Mouse (Mus musculus) spleen, postnatal 10 days (tissue): ENCODE data around the gene Trim69.

Source experiments
- DNase-seq, 2 experiments: peaks; one replicate each; pipeline ENCODE4 v3.0.0; 2021 to 2022; ENCODE audit warnings: low spot score in 2 of 2

Trim69 gene

DNA sequence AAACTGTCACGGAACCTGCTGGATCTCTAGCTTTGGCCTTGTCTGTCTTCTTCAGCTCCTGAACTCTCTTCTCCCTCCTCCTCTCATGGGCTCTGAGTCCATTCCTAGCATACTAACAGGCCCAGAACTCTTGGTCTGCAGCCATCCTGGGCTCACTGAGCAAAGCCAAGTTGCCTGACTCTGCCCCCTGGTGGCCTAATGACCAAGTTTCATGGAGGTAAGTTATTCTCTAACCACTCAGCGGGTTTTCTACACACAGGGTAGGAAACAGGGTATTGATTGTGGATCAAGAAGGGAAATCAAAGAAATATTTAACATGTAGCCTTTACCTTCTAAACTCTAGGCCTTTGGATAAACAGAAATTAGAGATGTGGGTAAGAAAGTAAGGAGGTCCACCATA lies at the start of gene Trim69:
TSS of gene Trim69 (plus strand) at position 21 of the 400 bp plus-strand sequence.
- DNase-seq, result peak; percentile 70 to 89

DNA sequence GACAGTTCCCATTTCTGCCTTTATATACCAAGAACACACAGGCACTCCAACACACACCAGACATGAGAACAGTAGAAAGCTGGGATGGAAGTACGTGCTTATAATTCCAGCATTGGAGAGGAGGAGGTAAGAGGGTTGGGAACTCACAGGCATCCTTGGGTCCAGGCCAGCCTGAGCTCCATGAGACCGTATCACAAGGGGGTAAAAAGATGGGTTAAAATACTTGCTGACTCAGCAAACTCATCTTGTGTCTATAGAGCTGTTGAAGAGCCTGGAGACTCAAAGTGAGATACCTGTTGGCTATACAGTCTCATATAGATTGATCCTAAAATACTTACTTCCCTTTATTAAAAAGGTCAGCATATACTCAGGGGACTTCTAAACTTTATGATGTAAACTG lies 43.6 kb upstream of the Trim69 start:
- DNase-seq, result no peak

DNA sequence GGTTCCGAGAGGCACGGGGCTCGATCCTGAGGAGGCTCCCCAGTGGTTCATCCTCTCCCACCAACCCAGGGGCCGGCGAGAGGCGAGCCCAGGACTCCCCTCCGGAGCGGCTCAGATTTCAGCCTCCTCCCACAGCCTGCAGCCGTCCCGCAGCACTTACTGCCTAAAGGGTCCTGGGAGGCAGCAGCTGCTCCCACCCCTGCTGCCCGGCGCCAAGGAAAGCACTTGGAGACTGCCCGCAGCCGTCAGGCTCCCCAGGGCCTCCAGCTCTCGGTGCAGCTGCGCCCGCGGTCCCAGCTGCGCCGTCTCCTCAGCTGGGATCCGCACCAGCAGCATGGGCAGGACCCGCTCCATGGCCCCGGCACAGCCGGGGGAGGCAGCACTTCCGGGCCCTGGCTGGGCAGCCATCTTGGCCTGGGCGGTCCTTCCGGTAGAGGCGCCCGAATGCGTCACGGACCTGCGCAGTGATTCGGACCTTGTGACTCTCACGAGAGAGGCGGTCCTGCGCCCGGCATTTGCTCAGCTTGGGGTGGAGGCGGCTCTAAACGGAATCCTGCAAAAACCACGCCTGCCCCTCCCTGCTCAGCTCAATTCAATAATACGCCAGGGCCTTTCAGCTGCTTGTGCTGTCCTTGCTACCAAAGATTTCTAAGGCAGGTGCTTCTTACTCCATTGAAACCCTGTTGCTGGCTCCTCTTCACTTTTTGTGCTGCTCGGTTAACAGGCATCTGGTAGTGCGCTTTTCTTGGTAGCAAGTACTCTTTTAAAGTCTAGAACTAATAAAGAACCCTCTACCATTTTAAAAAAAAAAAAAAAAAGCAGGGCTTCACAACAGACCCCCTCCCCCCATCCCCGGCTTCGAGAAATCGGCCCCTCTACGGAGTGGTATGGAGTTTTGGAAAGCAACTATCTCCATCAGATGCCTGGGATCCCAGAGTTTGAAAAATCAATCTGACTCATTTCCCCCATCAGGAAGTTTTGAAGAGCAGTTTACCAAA lies 42.2 kb upstream of the Trim69 start, which contains the start of gene Spg11:
TSS of gene Spg11 (minus strand) at position 426 of the 998 bp plus-strand sequence.
- DNase-seq, result peak; percentile 90 to 97

DNA sequence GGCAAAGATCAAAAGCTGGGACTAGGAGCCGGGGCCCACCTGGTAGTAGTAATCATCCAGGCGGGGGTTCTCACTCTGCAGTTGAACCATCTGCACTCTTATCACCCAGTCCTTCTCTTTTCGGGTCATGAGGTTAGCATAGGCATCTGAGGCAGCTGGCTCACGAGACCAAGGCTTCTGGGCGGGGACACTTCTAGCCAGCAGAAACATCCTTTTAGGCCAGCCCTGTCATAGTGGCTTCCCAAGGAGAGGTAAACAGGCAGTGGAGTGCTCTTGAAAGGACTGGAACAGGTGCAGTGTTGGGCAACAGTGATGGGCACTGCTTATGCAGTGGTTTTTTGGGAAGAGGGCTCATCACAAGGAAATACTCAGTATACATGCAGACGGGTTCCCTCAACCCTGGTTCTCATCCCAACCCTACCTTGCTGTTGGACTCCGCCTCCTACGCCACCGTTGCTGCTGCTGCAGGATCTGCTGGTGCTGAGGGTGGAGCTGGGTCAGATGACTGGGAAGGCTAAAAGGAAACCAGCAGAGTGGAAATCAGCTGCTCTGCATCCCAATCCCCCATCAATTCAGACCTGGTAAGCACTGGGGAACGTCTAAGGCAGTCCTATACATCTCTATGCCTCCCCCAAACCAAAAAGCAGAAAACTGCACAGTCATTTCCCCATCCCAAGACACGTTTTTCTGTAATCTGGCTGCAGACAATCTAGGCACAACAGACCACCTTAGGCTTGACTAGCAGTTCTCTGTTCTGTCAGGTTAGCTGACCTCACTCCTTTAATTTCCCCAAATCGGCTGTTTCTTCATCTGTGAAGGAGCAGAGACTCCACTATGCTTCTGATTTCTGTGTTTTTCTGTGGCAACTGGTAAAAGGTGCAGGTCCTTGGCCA lies 34.6 kb upstream of the Trim69 start:
- DNase-seq, result peak in 1 of 2 experiments; percentile 31

DNA sequence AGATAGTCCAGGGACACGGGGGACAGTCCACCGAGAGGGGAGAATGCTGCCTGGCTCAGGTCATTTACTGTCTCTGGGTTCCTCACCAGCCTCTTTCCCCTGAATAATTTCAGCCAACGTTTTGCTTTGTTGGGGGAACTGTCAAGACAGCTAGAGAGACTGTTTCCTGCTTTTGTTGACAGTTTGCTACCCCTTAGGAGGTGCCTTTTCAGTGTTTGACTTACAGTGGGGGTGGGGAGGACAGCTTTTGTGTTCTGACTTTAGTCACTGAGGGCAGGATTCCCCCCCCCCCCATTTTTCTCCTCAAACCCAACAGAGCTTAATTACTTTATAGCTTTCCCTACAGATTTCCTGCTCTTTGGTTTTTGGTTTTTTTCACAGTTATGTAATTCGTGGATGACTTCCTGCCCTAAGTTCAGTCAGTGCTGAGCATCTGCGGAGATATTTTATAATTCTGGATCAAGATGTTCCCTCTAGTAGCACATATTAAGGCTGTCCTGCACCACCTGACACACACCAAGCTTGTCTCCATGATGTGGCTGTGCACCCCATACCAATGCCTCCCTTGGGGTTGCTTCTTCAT lies 33.6 kb upstream of the Trim69 start:
- no peak for DNase-seq

DNA sequence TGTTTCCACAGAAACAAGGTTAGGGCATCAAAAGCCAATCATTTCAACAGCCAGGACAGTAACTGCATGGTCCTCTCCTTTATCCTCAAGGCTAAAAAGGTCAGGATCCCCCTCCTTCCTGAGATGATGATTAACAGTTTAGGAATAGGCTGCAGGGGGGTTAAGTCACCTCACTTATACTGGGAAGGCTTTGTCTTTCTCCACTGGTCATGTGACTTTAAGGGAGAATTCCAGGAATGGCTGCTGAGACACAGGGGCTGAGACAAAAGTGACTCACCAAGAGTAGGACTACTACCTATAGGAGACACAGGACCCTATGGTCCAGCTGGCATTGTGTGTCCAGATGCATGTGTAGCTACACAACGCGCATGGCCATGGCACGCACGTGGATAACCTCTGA lies 32.9 kb upstream of the Trim69 start:
- DNase-seq, result no peak

DNA sequence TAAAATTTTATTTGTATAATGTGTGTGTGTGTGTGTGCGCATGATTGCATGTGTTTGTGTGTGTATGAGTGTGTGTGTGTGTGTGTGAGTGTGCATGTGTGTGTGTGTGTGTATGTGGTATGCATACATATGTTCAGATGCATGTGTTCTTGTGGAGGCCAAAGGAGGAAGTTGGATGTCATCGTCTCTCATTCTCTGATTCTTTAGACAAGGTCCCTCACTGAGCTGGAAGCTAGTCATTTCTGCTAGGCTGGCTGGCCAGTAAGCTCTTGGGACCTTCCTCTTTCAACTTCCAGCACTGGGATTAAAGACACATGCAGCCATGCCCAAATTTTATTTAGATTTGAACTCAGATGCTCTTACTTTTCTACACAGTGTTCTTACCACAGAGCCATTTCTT lies 28.4 kb upstream of the Trim69 start:
- DNase-seq, result no peak

DNA sequence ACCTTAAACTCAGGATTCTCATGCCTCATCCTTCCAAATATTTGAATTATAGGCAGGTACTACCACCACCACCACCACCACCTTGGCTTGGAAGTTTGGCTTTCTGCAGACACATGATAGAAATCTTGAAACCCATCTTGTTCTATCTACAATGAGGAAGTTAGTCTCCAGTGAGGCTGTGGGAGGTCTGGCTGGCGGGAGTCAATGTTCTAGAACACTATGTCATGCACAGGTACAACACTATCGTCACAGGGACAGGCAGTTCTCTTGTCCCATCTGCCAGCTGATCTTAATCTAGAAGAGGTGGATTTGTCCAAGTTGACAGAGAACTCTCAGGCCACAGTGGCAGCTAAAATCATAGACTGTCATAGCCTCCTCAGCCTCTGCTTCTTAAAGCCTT lies 27.9 kb upstream of the Trim69 start:
- DNase-seq, result no peak

DNA sequence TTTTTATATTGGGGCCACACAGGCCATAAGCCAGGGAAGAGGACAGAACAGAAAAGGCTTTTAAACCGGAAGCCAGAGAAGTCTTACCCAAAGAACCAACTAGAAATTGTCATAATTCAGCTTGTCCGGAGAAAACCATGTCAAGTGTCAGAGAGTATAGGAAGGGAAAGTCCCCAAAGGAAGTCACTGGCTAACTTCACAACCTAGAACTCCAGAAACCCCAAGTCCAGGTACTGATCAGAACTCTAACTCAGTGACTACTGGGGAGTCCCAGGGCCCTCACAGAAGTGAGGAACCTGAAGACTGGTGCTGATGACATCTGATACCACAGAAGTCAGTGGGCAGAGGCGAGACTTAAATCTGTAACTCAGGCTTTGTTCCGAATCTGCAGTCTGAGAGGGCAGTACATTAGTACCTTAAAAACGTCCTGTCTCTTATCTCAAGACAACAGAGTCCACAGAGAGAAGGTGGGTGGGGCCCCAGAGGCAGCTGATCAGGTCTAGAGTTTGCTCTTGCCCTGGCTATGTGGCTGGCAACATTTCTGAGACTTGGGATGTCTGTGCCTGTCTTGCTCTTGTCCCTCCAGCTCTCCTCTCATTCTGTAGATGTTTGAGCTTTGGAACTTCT lies 22.5 kb upstream of the Trim69 start:
- DNase-seq, result peak in 1 of 2 experiments; percentile 73

DNA sequence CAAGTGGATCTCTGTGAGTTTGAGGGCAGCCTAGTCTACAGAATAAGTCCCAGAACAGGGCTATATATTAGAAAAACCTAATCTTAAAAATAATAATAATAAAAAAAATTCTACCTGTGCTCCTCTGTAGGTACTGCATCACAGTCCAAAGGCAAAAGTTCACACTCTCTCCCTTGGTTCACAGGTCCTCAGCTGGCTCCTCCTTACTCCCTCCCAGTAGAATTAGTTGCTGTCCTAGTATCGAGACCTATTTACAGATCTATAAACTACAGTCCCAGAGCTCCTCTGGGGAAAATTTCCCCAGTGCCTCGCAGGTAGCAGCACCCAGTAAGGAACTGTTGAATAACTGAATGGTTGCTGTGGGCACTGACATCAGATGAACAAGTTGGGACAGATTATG lies 19.7 kb upstream of the Trim69 start:
- no peak for DNase-seq

DNA sequence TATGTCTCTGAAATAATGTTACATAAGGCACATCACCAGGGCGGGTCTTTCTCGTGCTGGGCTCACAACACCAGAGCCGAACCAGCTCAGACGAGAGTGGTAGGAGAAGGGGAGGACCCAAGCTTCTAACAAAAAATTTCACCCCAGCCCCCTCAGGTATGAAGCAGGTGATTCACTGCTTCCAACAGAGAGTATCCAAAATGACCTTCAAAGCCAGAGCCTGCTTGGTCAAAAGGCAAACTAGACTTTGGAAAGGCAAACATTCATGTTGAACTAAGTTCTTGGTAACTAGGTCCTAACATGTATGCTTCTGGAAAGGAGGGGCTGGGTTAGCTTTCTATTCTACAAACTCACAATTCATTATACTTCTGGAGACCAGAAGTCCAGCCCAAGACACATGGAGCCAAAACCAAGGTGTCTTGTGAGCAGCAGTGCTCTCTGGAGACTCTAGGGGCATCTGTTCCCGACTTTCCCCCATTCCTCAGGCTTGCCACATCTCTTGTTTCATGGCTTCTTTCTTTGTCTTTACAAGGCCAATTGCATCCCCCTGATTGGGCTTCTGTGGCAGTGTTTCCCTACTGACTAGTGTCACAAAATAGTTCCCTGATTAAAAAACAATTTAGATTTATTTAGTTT lies 19.1 kb upstream of the Trim69 start:
- DNase-seq, result no peak

DNA sequence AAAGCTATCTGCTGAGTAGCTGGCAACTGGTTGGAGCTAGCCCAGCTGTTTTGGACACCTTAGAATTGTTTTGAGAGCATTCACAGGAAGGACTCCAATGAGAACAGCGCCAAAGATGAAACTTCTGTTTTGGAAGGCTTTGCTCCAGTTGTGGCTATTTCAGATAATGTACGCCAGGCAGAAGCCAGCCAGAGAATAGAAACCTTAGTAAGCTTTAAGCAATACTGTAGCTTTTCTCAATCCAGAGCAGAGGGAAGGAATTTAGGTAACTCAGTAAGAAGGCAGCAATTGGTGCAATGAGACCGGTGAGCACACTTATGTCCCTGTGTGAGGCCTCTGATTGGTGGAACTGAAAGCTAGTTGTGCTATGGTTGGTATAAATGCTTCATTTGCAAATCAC lies 17.4 kb upstream of the Trim69 start:
- DNase-seq, result no peak

DNA sequence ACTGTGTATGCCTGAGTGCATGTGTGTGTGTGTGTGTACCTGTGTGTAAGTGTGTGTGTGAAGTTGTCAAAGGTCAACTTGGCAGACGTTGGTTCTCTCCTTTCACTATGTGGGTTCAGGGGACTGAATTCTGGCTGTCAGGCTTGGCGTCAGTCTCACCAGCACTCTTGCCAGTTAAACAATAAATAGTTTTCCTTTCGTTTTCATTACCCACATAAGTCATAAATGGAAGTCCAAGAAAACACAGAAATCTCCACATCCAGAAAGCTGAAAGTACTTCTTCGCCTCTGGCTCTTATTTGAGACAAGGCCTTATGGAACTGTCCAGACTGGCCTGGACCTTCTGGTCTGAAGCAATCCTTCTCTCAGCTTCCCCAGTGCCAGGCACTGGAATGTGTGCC lies 14.7 kb upstream of the Trim69 start:
- no peak for DNase-seq

DNA sequence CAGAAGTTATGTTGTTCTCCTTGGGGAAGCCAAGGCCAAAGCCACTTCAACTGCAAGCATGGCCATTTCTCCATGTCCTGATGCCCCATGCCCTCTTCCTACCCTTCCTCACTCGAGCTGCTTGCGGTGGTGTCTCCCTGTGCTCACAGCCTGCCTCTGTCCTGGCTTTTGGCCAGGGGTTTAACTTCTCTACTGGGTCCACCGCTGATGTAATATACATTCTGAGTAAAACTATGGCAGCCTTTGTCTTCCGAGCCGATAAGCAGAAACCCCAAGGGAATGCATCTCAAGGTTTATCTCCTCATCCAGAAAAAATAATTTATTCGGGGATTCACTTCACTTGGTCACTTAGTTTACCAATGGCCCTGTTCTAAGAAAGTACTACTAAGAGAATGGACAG lies 13.8 kb upstream of the Trim69 start:
- peak in 1 of 2 experiments; percentile 38 for DNase-seq

DNA sequence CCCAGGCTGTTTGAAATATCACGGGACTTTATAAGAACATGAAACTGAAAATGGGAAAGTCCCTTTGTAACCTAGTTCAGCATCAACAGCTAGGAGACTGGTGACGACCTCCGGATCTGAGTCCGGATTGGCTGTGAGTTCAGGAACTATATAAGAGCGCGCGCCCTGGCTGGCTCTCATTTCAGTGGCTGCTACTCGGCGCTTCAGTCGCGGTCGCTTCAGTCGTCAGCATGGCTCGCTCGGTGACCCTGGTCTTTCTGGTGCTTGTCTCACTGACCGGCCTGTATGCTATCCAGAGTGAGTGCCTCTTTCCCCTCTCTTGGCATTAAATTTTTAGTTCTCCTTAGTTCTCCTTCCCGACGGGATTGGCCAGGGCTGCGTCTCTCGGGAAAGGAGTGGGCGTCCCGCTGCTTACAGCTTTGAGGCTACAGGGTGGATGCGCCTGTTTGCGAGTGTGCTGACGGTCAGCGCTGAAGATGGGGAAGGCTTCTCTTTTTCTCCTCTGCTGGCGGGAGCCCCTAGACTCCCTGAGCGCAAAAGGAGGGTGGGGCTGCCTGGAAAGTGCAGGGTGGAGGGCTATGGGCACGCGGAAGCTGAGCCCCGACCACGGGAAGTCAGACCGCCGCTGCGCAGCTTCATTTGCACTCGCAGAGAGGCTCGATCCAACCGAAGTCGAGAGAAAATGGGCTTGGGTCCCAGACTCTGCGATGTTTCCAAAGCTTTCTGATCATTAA lies 12.8 kb upstream of the Trim69 start, which contains the start of gene B2m:
TSS of gene B2m (plus strand) at position 179 of the 734 bp plus-strand sequence.
- DNase-seq, result peak; percentile 93 to 95

DNA sequence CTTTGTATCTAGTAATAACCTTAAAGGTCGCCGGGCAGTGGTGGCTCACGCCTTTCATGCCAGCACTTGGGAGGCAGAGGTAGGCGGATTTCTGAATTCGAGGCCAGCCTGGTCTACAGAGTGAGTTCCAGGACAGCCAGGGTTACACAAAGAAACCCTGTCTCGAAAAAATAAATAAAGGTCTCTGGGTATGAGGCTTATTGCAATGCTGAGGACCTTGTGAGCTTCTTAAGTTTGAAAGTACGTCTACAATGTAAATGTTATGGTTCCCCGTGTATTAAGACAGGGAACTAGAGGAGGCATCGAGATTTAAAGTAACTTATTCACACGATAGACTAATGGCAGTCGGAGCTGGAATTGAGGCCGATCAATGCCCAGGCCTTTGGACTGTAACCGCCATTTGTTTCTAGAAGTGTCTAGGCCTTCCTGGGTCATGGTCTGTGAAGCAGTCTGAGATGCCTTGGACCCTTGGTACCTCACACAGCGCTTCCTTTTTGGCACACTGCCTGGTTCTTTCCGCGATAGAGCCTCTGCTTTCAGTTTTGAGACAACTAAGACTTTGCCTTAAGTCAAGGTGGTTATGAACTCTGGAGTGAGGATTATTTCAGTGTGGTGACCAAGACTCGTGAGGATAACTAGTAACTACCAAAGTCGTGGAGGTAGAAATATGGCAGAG lies 12.1 kb upstream of the Trim69 start:
- peak; percentile 58 to 80 for DNase-seq

DNA sequence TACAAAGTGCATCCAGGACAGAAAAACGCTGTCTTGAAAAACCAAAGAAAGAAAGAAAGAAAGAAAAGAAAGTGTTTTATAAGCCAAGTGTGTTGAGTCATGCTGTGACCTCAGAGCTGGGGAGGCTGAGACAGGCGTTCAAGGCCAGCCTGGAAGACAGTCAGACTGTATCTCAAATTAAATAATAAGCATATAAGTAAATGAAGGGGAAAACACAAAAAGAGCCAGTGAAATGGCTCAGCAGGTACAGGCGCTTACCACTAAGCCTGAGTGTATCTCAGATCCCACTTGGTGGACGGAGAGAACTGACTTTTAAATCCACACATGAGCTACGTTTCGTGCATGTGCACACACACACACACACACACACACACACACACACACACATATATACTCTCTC lies 11.2 kb upstream of the Trim69 start:
- no peak for DNase-seq

DNA sequence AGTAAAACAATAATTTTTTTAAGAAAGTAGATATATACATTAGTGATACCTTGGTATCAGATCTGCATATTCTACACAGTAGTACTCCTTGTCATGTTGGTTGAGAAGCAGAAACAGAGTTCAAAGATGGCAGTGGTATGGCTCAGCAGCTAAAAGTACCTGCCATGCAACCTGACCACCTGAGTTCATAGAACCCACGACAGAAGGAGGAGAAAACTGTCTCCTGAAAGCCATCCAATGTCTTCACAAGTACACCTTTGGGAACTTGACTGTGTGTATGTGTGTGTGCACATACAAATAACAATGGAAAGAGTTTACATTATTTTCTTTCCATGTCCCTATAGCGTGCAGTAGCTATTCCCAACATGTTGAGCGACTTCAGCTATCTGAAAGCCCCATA lies 10.8 kb upstream of the Trim69 start:
- no peak for DNase-seq

DNA sequence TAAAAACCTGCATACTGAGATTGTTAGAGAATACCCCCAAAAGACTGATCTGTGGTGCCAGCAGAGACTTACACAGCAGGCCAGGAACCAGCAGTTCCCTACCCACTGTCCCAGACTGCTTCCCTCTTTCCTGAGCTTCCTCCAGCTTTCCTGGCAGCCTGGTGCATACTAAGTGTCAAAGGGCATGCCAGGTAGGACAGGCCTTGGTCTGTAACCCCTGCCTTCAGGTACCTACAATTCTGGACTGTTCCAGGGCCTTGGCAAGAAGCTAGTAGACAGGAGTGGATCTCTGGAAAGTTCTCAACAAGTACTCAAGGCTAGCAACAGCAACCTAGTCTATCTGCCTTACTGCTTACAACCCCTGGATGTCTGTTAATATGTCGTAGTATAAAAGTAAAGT lies 9.3 kb upstream of the Trim69 start:
- DNase-seq, result no peak

DNA sequence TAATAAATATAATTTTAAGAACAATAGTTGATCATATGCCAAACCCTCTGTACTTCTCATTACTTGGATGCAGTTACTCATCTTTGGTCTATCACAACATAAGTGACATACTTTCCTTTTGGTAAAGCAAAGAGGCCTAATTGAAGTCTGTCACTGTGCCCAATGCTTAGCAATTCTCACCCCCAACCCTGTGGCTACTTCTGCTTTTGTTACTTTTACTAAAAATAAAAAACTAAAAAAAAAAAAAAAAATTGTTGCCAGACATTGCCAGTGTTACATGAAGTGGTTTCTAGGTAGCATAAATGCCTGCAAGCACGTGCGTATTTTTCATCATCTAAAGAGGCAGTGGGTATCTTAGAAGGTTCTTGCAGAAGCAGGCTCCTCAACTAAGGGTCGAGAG lies 7.7 kb upstream of the Trim69 start:
- no peak for DNase-seq
